ENCODE assay signal across 29 mouse cellular contexts in the genomic region with DNA sequence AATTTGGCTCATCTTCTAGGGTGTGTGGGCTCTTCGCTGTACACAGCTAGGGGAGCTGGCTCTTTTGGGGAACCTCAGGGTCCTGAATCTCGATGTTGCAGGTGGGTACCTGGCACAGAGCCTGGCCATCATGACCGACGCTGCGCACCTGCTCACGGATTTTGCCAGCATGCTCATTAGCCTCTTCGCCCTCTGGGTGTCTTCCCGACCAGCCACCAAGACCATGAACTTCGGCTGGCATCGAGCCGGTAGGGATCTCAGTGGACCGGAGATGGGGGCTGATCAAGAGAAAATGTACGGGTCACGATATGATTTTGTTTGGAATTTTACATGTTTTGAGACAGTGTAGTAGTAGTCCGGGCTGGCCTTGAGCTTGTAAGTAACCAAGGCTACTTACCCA. TPM values are rescaled to one million over a fixed set of nuclear protein-coding genes. Genes with fewer than 3 reads are reported as not detected.
"Had no signal": no experiment of that assay in that cellular context is flagged by ENCODE, and none has a peak within 500 bp of the region (broad histone marks: within the 10 kb centered on the region; RNA-seq: fewer than 3 reads in every experiment).

No protein-coding gene starts in this region.

- H3K27ac ChIP-seq: embryonic facial prominence, embryonic 10.5 days; embryonic facial prominence, embryonic 12.5 days; embryonic facial prominence, embryonic 13.5 days; embryonic facial prominence, embryonic 15.5 days; forebrain, embryonic 10.5 days; forebrain, embryonic 12.5 days; forebrain, embryonic 13.5 days; forebrain, embryonic 15.5 days; gastrocnemius, adult 2 months had no signal

- H3K36me3 ChIP-seq: embryonic facial prominence, embryonic 10.5 days; embryonic facial prominence, embryonic 12.5 days; embryonic facial prominence, embryonic 13.5 days; embryonic facial prominence, embryonic 15.5 days; forebrain, embryonic 10.5 days; forebrain, embryonic 12.5 days; forebrain, embryonic 15.5 days had no signal

- H3K9me3 ChIP-seq: embryonic facial prominence, embryonic 12.5 days; embryonic facial prominence, embryonic 15.5 days; forebrain, embryonic 15.5 days had no signal

- DNase-seq: cerebellum, adult 18-20 months; cerebellum, adult 2 months; cerebellum, adult 8-10 months; cerebellum, adult 9-10 months; cerebellum, adult 9-11 months; cerebellum, postnatal 14 days; cerebellum, postnatal 25 days; cerebellum, postnatal 36 days; embryo, embryonic 11 days; forebrain, postnatal 0 days; gastrocnemius, postnatal 10 days; gastrocnemius, postnatal 14 days; gastrocnemius, postnatal 25 days; gastrocnemius, postnatal 36 days; heart, adult 11 months; heart, adult 18-20 months had no signal

- H3K9ac ChIP-seq: embryonic facial prominence, embryonic 12.5 days; embryonic facial prominence, embryonic 13.5 days; embryonic facial prominence, embryonic 15.5 days; forebrain, embryonic 12.5 days; forebrain, embryonic 13.5 days; forebrain, embryonic 15.5 days; forebrain, postnatal 0 days had no signal

- H3K4me3 ChIP-seq: embryonic facial prominence, embryonic 10.5 days; embryonic facial prominence, embryonic 12.5 days; embryonic facial prominence, embryonic 13.5 days; embryonic facial prominence, embryonic 15.5 days; erythroblast, embryonic 14.5 days; forebrain, embryonic 10.5 days; forebrain, embryonic 12.5 days; forebrain, embryonic 13.5 days; forebrain, embryonic 15.5 days; gastrocnemius, adult 2 months had no signal

- H3K4me2 ChIP-seq: embryonic facial prominence, embryonic 12.5 days; embryonic facial prominence, embryonic 13.5 days; embryonic facial prominence, embryonic 15.5 days; forebrain, embryonic 12.5 days; forebrain, embryonic 13.5 days; forebrain, embryonic 15.5 days had no signal

- ATAC-seq: forebrain, embryonic 13.5 days; forebrain, embryonic 14.5 days; forebrain, embryonic 15.5 days; forebrain, embryonic 16.5 days; forebrain, postnatal 0 days had no signal

RNA-seq across cellular contexts. Expression of gene Slc30a2, which starts 2.8 kb away (rescaled TPM):
- polyA plus RNA-seq: erythroblast, embryonic 14.5 days; forebrain, embryonic 10.5 days; forebrain, embryonic 11.5 days; forebrain, embryonic 12.5 days; forebrain, embryonic 13.5 days had no signal

RNA-seq across cellular contexts. Expression of gene Trim63, which starts 30.9 kb away (rescaled TPM):
- polyA plus RNA-seq: erythroblast, embryonic 14.5 days; forebrain, embryonic 13.5 days; forebrain, embryonic 14.5 days had no signal

RNA-seq across cellular contexts. Expression of gene Extl1, which starts 37.8 kb away (rescaled TPM):
- polyA plus RNA-seq: erythroblast, embryonic 14.5 days had no signal

RNA-seq across cellular contexts. Expression of gene Pafah2, which starts 50.3 kb away (rescaled TPM):
- polyA plus RNA-seq: erythroblast, embryonic 14.5 days had no signal
